Mouse (Mus musculus) G1E (cell line): ENCODE results near the gene Serinc5. TPM values are rescaled to one million over a fixed set of nuclear protein-coding genes. Genes with fewer than 3 reads are reported as not detected.
A peak's percentile ranks its signal among the peaks of the same experiment; 100 is the strongest.
"Not testable (repeated sequence)": the region's sequence is repeated elsewhere in the genome, so short reads cannot be mapped to it uniquely, and the experiment has no call there.

Source experiments
- ATAC-seq: 2 replicates; pipeline ENCODE4 v1.8.0; 2016; ENCODE audit warnings: mild to moderate bottlenecking; ENCODE audit not compliant: insufficient number of reproducible peaks, poor library complexity, low FRiP score, severe bottlenecking; ENCODE audit errors: extremely low read depth
- DNase-seq: peaks from one replicate; pipeline ENCODE4 v3.0.0; 2012; ENCODE audit warnings: low spot score
- H3K27me3 ChIP-seq: 2 replicates; pipeline ENCODE4 v1.6.1; 2012; ENCODE audit warnings: mild to moderate bottlenecking, low read length, inconsistent platforms; ENCODE audit not compliant: insufficient read depth
- H3K36me3 ChIP-seq: replicated peaks from 2 replicates; pipeline ENCODE3; 2012; ENCODE audit warnings: mild to moderate bottlenecking, inconsistent platforms
- H3K4me1 ChIP-seq: 2 replicates; pipeline ENCODE4 v1.6.1; 2012; ENCODE audit warnings: low read depth, low read length, inconsistent platforms, mixed read lengths; ENCODE audit not compliant: insufficient read depth
- H3K4me3 ChIP-seq: 2 replicates; pipeline ENCODE4 v1.5.1; 2012; ENCODE audit warnings: low read depth, mild to moderate bottlenecking, inconsistent platforms, low read length, moderate library complexity, mixed read lengths
- H3K9me3 ChIP-seq: replicated peaks from 2 replicates; pipeline ENCODE4 v1.6.1; 2012; ENCODE audit warnings: inconsistent platforms
- CTCF ChIP-seq: IDR thresholded peaks from 2 replicates; pipeline ENCODE4 v1.5.1; 2012; ENCODE audit warnings: low read depth, low read length, inconsistent platforms, mixed read lengths
- GATA1 ChIP-seq: IDR thresholded peaks from 2 replicates; pipeline ENCODE4 v1.6.1; 2012; ENCODE audit warnings: borderline replicate concordance, low read length, inconsistent platforms, mixed read lengths
- GATA2 ChIP-seq: IDR thresholded peaks from 2 replicates; pipeline ENCODE4 v1.6.1; 2012; ENCODE audit warnings: low read depth, low read length, inconsistent platforms, borderline replicate concordance
- POLR2AphosphoS5 ChIP-seq: IDR thresholded peaks from 2 replicates; pipeline ENCODE4 v1.6.1; 2012; ENCODE audit warnings: low read depth, low read length, inconsistent platforms; ENCODE audit not compliant: insufficient replicate concordance
- TAL1 ChIP-seq: conservative IDR thresholded peaks from 2 replicates; pipeline ENCODE4 v1.6.1; 2012; ENCODE audit warnings: low read depth, low read length, inconsistent platforms, mixed read lengths
- polyA plus RNA-seq: library from polyadenylated mRNA; stranded (reverse); fragments of >175 nt; gene quantifications from 2 replicates; pipeline ENCODE4 v1.2.3, GENCODE M21; 2012
- total RNA-seq, 2 experiments: library from RNA; stranded (forward) in 1 of 2; stranded (reverse) in 1 of 2; fragments of 200-1000 nt in 1 of 2; fragments of >200 nt in 1 of 2; fragmentation: Nextera tagmentation in 1 of 2; gene quantifications; 2 replicates each; pipeline ENCODE4 v1.2.3; 2014 to 2017

The Serinc5 gene
- total and polyA plus RNA-seq, 3 experiments = 7.1 to 43.2 (median 13.2) TPM

- TF ChIP-seq GATA1 (no peak), POLR2AphosphoS5 (no peak), GATA2 (no peak), CTCF (no peak), TAL1 (no peak)
- no peak for DNase-seq
- Histone ChIP-seq H3K4me1 (peaks cover 67% of the 10 kb centered on the region), H3K36me3 (no peaks in the 10 kb centered on the region), H3K9me3 (no peaks in the 10 kb centered on the region), H3K27me3 (no peaks in the 10 kb centered on the region), H3K4me3 (no peak overlapping the region)
- no peak for ATAC-seq
Observed at GRCm38 (mm10) chr13:92594907-92595306, 16.0 kb upstream of the Serinc5 start.

DNA sequence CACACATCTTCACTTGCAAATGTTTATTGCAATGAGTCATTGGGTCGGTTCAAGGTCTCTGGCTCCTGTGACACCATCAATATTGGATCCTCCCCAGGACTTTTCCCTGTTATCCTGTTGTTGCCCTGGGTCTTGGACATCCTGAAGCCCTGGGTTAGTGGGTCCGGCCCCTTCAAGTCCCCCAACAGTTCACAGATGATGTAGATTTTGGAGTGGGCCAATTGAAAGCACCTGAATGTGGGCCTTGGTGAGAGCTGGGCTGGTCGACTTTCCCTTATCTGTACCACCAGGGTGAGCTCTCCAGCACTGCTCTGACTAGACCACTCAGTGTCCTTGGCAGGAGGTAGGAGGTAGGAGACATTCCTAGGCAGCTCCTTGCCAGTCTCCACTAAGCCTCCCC lies 15.5 kb upstream of the Serinc5 start:
- ATAC-seq (no peak), DNase-seq (no peak)
- H3K9me3 ChIP-seq = no peaks in the 10 kb centered on the region
- no peaks in the 10 kb centered on the region for H3K36me3 ChIP-seq
- TF ChIP-seq GATA2 = no peak
- no peak for TF ChIP-seq POLR2AphosphoS5
- TF ChIP-seq TAL1 = no peak
- TF ChIP-seq CTCF = no peak
- no peak for TF ChIP-seq GATA1
- peaks cover 64% of the 10 kb centered on the region for H3K4me1 ChIP-seq
- H3K27me3 ChIP-seq = no peaks in the 10 kb centered on the region
- no peak overlapping the region; the same call in 1 of the 2 replicates for H3K4me3 ChIP-seq

DNA sequence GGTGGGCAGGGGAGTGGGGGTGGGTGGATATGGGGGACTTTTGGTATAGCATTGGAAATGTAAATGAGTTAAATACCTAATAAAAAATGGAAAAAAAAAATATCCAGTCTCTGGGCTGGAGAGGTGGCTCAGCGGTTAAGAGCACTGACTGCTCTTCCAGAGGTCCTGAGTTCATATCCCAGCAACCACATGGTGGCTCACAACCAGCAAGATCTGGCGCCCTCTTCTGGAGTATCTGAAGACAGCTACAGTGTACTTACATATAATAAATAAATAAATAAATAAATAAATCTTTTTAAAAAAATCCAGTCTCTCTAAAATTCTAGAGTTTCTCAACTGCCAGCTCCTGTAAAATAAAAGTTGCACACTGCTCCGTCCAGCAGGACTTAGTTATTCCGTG lies 5.6 kb upstream of the Serinc5 start:
- H3K9me3 ChIP-seq, H3K36me3 ChIP-seq, ATAC-seq, H3K27me3 ChIP-seq, DNase-seq, H3K4me3 ChIP-seq: not testable (repeated sequence)
- H3K4me1 ChIP-seq = peaks cover 22% of the 10 kb centered on the region

DNA sequence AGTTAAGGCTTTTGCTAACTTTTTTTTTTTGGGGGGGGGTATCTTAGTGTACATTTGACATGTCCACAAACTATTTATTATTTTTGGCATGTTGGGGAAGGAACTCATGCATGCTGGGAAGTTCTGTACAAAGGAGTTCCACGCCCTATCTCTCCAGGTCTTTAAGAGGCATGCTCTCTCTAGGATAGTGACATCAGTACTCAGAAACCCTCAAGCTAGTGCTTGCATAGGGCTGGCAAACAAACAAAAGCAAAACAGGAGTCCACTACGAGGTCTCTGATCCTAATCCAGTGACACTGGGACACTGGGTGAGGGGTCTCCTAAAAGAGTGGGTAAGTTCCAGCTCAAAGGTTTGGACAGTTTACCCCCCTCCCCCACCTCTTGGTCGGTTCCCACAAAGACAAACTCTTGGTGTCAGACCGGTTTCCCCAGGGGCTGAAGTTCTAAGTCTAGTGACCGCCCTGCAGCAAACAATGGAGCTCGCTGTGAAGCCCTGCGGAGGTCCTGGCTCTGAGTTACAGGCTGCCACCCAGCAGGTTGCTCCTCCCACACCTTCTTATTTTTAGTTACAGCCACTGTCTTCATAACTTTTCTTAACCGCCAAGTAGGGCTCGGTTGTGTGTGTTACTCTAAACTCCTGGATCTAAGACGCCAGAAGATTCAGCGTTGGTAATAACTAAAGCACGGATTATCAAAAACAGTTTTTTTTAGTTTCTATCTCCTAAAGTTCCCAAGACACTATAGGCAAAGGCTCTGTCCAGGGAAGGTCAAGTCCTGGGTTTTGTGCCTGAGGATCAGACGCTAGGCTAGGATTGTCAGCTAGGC lies 1.2 kb upstream of the Serinc5 start:
- ATAC-seq (peak; percentile 43; the same call in 1 of the 2 replicates), DNase-seq (peak; percentile 57)
- Histone ChIP-seq H3K9me3 (no peaks in the 10 kb centered on the region), H3K4me1 (peaks cover 48% of the 10 kb centered on the region), H3K27me3 (no peaks in the 10 kb centered on the region), H3K36me3 (peaks cover 11% of the 10 kb centered on the region), H3K4me3 (peak overlapping the region; percentile 94)
- TF ChIP-seq POLR2AphosphoS5 = no peak
- no peak for TF ChIP-seq CTCF
- no peak for TF ChIP-seq GATA1
- no peak for TF ChIP-seq GATA2

GRCm38 (mm10) chr13:92611254-92611784 lies 428 bp downstream of the Serinc5 start:
- Histone ChIP-seq H3K4me1 (peaks cover 48% of the 10 kb centered on the region), H3K36me3 (peaks cover 17% of the 10 kb centered on the region), H3K4me3 (peak overlapping the region; percentile 94), H3K9me3 (no peaks in the 10 kb centered on the region), H3K27me3 (no peaks in the 10 kb centered on the region)
- DNase-seq (peak; percentile 39), ATAC-seq (no peak)
- no peak for TF ChIP-seq POLR2AphosphoS5
- no peak for TF ChIP-seq TAL1
- no peak for TF ChIP-seq GATA1
- TF ChIP-seq CTCF = no peak
- TF ChIP-seq GATA2 = no peak

DNA sequence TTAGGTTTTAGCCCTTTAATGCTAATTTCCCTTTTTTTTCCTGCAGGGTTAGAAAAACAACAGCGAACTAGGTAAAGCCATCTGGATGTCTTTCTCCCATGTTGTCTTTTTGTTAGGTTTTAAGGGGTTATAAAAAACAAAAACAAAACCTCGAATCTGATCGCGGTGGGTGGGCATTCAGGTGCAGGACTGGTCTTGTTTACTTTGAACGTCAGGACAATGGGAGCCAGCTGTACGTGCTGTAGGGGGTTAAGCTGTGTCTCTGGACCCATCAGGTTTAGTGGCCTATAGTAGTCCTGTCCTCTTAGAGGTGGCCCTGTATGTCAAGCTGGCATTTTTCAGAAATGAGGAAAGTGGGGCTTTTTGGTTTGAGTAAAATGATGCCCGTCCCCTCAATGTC lies 1.0 kb downstream of the Serinc5 start:
- H3K36me3 ChIP-seq = peaks cover 20% of the 10 kb centered on the region
- no peaks in the 10 kb centered on the region for H3K27me3 ChIP-seq
- H3K4me3 ChIP-seq = peak overlapping the region; percentile 94
- TF ChIP-seq TAL1 = no peak
- TF ChIP-seq CTCF = no peak
- peaks cover 48% of the 10 kb centered on the region for H3K4me1 ChIP-seq
- no peaks in the 10 kb centered on the region for H3K9me3 ChIP-seq
- DNase-seq (no peak), ATAC-seq (no peak)

DNA sequence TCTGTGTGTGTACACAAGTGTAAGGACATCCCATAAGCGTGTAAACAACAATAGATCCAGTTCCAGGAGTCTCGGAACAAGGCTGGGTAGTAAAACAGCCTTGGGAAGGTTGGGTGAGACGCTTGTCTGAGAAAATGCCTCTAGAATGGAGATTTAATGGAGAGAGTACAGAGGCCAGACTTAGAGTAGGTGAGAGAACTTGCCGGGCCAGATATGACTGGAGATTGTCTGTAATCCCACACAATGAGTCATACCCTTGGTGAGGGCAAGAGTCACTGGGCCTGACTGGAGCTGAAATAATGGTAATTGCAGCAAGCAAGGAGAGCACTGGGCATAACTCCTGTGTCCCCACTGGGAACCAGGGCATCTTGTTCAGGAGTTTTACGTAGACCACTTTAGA lies 2.2 kb downstream of the Serinc5 start:
- ATAC-seq (no peak), DNase-seq (no peak)
- TF ChIP-seq GATA2 = no peak
- TF ChIP-seq GATA1 = no peak
- TF ChIP-seq TAL1 = no peak
- no peak for TF ChIP-seq POLR2AphosphoS5
- no peak for TF ChIP-seq CTCF
- Histone ChIP-seq H3K27me3 (no peaks in the 10 kb centered on the region), H3K36me3 (peaks cover 20% of the 10 kb centered on the region), H3K4me3 (no peak overlapping the region), H3K9me3 (no peaks in the 10 kb centered on the region), H3K4me1 (peaks cover 47% of the 10 kb centered on the region)
